Mouse (Mus musculus): Measurements from ENCODE around the gene Lpar1. TPM values are rescaled to one million over a fixed set of nuclear protein-coding genes. Genes with fewer than 3 reads are reported as not detected.

Lpar1 gene
- polyA plus RNA-seq (2012; ENCODE audit: insufficient read depth, low replicate concordance), result 0.09 and 0.67 TPM in 2 replicates

DNA sequence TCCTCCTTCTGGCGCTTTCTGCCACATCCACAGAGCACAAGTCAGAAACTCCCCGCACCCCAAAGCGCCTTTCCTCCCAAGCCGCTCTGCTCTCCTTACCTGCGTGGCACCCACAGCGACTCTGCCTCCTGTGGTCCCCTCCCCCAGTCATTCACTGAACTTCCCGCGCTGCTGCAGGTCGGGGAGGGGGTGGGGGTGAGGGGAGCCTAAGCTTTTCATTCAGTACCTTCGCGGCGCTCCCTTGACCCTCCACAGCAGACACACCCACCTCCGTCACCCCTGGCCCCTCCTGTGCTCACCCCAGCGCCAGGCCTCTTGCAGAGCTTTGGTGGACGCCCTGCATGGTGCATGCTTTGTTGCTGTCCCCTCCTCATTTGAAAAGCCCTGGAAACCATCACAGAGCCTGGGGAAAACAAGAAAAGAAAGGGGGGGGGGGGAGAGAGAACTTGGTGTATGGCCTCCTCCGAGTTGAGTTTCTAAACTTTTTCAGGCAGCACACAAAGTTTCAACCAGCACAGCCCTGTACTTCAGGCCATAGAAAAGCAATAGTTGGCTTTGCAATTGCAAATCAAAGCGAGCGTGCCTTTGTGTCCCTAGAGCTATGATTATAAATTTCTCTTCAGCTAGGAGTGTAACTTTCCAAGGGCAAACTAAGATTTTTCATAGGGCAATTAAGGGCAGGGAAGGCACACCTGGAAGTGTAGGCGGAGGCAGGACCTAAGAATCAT is at the start of gene Lpar1:
Gene Lpar1, minus strand, starts transcription at position 268 of the 728 bp plus-strand sequence.
- H3K4me3 ChIP-seq (replicated peaks), result peak within 1 kb of the TSS; percentile 93
- TF ChIP-seq FLI1 (IDR thresholded peaks at IDR 0.05; ENCODE audit: low read length), result no peak
- no peak for TF ChIP-seq GATA1 (IDR thresholded peaks at IDR 0.05; ENCODE audit: borderline replicate concordance, low read length)
- H3K27me3 ChIP-seq (replicated peaks), result peaks cover 33% of the 10 kb centered on the region

DNA sequence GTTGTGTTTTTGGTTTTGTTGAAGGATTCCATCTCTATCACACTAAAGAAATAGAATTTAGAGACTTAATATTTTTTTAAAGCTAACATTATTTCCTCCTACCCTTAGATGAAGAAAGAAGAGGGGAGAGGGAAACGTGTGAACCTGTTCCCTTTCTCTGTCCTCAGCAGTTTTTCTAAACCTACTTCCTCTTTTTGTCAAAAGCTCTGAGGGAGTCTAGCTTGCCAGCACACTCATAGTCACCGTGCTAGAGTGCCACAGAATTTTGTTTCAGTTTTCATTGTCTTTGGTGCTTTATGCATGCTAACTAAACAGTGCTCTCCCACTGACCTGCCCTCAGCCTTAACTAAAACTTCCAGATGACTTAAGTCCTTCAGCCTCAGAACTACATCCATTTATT is 32.2 kb upstream of the Lpar1 start:
- H3K4me3 ChIP-seq (replicated peaks), result peak overlapping the region; percentile 76
- H3K36me3 ChIP-seq (replicated peaks; ENCODE audit: low read length), result no peaks in the 10 kb centered on the region
- H3K27me3 ChIP-seq (replicated peaks), result no peaks in the 10 kb centered on the region
- no peaks in the 10 kb centered on the region for H3K9me3 ChIP-seq
- H3K4me1 ChIP-seq, result peaks cover 25% of the 10 kb centered on the region
- TF ChIP-seq FLI1 (IDR thresholded peaks at IDR 0.05; ENCODE audit: low read length), result no peak
- TF ChIP-seq GATA1 (IDR thresholded peaks at IDR 0.05; ENCODE audit: borderline replicate concordance, low read length), result no peak

More for the DNA sequence above, at the start of gene Lpar1:
- no peaks in the 10 kb centered on the region for H3K36me3 ChIP-seq (replicated peaks; ENCODE audit: low read length)
- peaks cover 15% of the 10 kb centered on the region for H3K4me1 ChIP-seq
- H3K9me3 ChIP-seq, result no peaks in the 10 kb centered on the region

DNA sequence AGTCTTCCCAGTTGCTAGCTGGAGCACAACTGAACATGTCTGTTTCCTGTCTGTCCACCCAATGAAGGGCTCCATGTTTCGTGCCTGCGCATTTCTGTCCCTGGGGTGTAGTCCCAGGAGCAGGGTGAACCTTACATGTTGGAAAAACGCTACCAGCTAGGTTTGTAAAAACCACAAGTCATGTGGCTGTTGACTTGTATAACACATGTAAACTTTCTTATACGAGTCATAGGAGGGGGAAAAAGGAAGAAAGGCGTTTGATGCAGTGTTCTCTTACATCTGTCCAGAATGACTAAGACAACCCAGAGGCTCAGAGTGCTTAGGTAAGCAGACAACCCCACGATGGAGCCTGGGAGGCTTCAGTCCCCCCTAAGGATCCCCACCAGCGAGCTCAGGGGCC is 27.5 kb upstream of the Lpar1 start:
- Histone ChIP-seq H3K27me3 (replicated peaks) (peaks cover 8% of the 10 kb centered on the region), H3K36me3 (replicated peaks; ENCODE audit: low read length) (no peaks in the 10 kb centered on the region), H3K9me3 (no peaks in the 10 kb centered on the region), H3K4me1 (peaks cover 20% of the 10 kb centered on the region), H3K4me3 (replicated peaks) (no peak overlapping the region)
- TF ChIP-seq GATA1 (IDR thresholded peaks at IDR 0.05; ENCODE audit: borderline replicate concordance, low read length) (no peak), FLI1 (IDR thresholded peaks at IDR 0.05; ENCODE audit: low read length) (no peak)

DNA sequence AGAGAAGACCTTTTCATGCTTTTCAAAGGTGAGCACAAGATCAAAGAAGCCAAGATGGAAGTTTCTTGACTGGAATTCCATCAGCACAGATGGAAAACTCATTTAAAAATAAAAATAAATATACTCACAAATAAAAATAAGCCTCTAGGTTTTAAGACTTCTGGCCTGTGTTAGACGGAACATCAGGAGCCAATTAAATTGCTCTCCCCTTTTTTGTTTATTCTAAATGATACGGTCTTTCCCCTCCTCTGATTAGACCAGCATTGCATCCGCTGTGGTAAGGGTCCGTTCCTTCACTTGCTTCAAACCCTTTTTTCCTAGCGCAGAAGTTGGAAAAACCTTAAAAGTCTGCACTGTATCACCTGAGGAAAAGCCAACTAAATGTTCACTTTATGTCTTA is 26.8 kb upstream of the Lpar1 start:
- H3K9me3 ChIP-seq, result no peaks in the 10 kb centered on the region
- H3K4me3 ChIP-seq (replicated peaks), result no peak overlapping the region
- H3K36me3 ChIP-seq (replicated peaks; ENCODE audit: low read length), result no peaks in the 10 kb centered on the region
- peaks cover 15% of the 10 kb centered on the region for H3K4me1 ChIP-seq
- no peak for TF ChIP-seq FLI1 (IDR thresholded peaks at IDR 0.05; ENCODE audit: low read length)
- no peak for TF ChIP-seq GATA1 (IDR thresholded peaks at IDR 0.05; ENCODE audit: borderline replicate concordance, low read length)
- peaks cover 12% of the 10 kb centered on the region for H3K27me3 ChIP-seq (replicated peaks)

DNA sequence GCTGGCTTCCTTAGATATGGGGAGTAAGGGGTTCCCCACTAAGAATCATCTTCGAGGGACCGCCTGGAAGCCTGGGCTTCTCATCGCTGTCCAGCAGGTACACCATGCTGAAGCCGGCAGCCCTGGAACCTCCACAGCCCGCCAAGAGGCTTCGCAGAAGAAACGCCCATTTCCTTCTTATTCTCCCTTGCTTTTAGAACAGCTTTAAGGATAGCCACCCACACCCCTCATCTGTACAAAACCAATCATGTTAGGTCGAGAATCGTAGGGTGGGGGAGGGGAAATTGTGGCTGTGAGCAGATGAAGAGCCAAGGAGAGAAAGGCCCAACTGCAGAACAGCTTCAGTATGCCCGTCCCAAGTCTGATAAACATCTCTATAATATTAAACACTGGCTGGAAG is 26.4 kb upstream of the Lpar1 start:
- Histone ChIP-seq H3K9me3 (no peaks in the 10 kb centered on the region), H3K4me1 (peaks cover 10% of the 10 kb centered on the region), H3K27me3 (replicated peaks) (peaks cover 12% of the 10 kb centered on the region), H3K4me3 (replicated peaks) (no peak overlapping the region), H3K36me3 (replicated peaks; ENCODE audit: low read length) (no peaks in the 10 kb centered on the region)
- TF ChIP-seq GATA1 (IDR thresholded peaks at IDR 0.05; ENCODE audit: borderline replicate concordance, low read length) (no peak), FLI1 (IDR thresholded peaks at IDR 0.05; ENCODE audit: low read length) (no peak)

DNA sequence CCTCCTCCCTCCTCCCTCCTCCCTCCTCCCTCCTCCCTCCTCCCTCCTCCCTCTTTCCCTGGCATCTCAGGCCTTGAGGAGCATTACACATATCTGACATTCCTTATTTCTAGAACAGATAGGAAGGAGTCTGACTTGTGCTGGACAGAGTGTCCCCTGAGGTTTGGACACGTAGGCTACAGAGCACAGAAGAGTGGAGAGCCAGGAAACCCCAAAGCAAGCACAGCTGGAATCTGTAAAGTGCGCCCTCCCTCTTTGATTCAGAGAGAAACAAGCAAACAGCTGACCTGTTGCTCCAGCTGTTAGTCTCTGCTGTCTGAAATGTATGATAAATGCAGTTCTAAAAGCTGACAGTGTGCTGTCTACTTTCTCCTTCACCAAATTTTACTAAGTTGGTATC is 24.8 kb upstream of the Lpar1 start:
- Histone ChIP-seq H3K4me3 (replicated peaks) (no peak overlapping the region), H3K36me3 (replicated peaks; ENCODE audit: low read length) (no peaks in the 10 kb centered on the region), H3K27me3 (replicated peaks) (peaks cover 12% of the 10 kb centered on the region), H3K4me1 (peaks cover 7% of the 10 kb centered on the region), H3K9me3 (no peaks in the 10 kb centered on the region)
- TF ChIP-seq FLI1 (IDR thresholded peaks at IDR 0.05; ENCODE audit: low read length) (no peak), GATA1 (IDR thresholded peaks at IDR 0.05; ENCODE audit: borderline replicate concordance, low read length) (no peak)

DNA sequence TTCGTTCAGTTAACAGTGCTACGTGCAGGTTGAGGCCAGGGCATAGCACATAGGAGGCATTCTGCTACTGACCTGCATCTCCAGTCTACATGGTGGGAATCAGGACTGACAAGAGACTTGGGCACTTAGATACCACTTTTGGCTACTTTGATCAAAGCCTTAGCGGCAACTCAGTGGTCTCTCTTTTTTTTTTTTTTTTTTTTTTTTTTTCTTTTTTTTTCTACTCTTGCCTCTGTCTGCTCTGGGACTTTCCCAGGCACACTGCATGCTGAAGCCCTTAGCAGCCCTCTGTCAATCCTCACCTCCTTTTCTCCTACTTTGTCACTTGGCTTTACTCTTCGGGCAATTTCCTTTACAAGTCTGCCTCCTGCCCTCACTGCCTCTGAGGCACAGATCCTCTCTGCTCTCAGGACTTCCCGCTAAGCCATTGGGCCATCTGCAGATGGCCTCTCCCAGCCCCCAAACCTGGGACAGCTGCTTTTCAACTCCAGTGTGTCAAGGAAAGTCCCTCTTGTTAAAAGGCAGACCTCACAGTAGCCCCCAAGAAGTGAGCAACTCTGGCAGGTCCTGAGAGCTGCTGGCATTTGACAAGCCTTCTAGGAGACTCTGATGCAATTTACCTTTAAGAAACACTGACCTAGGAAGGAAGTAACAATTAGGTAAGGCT is 23.8 kb upstream of the Lpar1 start:
- H3K4me3 ChIP-seq (replicated peaks), result no peak overlapping the region
- TF ChIP-seq FLI1 (IDR thresholded peaks at IDR 0.05; ENCODE audit: low read length) (no peak), GATA1 (IDR thresholded peaks at IDR 0.05; ENCODE audit: borderline replicate concordance, low read length) (no peak)
- H3K4me1 ChIP-seq, result peaks cover 7% of the 10 kb centered on the region
- H3K27me3 ChIP-seq (replicated peaks), result peaks cover 12% of the 10 kb centered on the region
- no peaks in the 10 kb centered on the region for H3K36me3 ChIP-seq (replicated peaks; ENCODE audit: low read length)
- no peaks in the 10 kb centered on the region for H3K9me3 ChIP-seq

DNA sequence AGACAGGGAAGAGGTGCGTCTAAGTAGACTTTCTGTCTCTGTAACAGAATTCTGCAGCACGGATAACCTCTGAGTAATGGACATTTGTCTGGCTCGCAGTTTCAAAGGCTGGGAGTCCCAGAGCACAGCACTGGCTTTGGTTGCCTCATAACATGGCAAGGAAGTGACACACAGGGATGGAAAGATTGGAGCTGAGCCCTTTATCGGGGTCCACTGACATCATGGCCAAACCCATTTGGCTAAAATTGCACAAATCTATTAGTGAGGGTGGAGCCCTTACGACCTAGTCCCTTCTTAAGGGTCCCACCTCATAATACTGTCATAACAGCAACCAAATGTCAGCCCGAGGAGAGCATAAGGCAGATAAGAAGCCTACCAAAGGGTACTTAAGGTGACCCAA is 22.1 kb upstream of the Lpar1 start:
- Histone ChIP-seq H3K36me3 (replicated peaks; ENCODE audit: low read length) (no peaks in the 10 kb centered on the region), H3K9me3 (no peaks in the 10 kb centered on the region), H3K4me3 (replicated peaks) (no peak overlapping the region), H3K27me3 (replicated peaks) (peaks cover 12% of the 10 kb centered on the region), H3K4me1 (no peaks in the 10 kb centered on the region; the same call in 1 of the 2 replicates)
- TF ChIP-seq FLI1 (IDR thresholded peaks at IDR 0.05; ENCODE audit: low read length), result no peak
- no peak for TF ChIP-seq GATA1 (IDR thresholded peaks at IDR 0.05; ENCODE audit: borderline replicate concordance, low read length)

DNA sequence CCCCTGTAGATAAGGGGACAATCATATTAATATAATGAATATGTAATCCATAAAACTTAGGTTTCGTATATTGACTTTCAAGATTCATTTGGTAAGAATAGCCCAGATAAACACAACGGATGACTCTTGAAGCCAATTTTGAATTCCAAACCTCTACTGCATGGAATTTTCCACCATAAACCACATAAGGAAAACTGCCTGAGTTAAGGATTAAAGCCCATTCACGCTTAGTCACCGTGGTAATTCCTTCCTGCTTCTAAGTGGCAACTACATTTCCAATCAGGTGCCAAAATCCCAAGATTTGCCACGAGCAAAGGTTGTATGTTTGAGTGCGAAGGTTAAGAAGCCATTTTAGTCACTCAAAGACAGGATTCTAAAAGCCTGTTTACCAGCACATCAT is 20.3 kb upstream of the Lpar1 start:
- Histone ChIP-seq H3K27me3 (replicated peaks) (peaks cover 12% of the 10 kb centered on the region), H3K4me1 (no peaks in the 10 kb centered on the region; the same call in 1 of the 2 replicates), H3K4me3 (replicated peaks) (no peak overlapping the region), H3K36me3 (replicated peaks; ENCODE audit: low read length) (no peaks in the 10 kb centered on the region), H3K9me3 (no peaks in the 10 kb centered on the region)
- TF ChIP-seq GATA1 (IDR thresholded peaks at IDR 0.05; ENCODE audit: borderline replicate concordance, low read length) (no peak), FLI1 (IDR thresholded peaks at IDR 0.05; ENCODE audit: low read length) (no peak)

DNA sequence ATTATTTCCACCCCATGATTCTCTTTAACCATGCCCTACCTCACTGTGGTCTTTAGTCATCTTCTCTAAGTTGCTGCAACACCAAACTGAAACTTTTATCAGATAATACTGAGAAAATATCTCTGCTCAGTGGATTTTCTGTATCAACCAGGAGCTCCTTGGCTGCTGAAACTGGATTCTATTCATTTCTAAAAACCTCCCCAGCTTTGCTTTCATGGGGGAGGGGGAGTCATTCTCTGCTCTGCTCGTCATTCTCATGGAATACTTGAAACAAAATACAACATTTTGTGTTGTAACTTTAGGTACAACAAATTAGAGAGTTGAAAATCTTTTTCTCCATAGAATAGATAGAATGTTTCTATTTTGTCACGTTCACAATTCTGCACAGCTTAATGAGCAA is 18.7 kb upstream of the Lpar1 start:
- H3K4me3 ChIP-seq (replicated peaks), result no peak overlapping the region
- H3K4me1 ChIP-seq, result peaks cover 4% of the 10 kb centered on the region
- 0 out of 2 replicates have a peak, but pooled peaks cover 4% of the 10 kb centered on the region for H3K9me3 ChIP-seq
- no peaks in the 10 kb centered on the region for H3K36me3 ChIP-seq (replicated peaks; ENCODE audit: low read length)
- H3K27me3 ChIP-seq (replicated peaks), result peaks cover 9% of the 10 kb centered on the region
- TF ChIP-seq FLI1 (IDR thresholded peaks at IDR 0.05; ENCODE audit: low read length) (no peak), GATA1 (IDR thresholded peaks at IDR 0.05; ENCODE audit: borderline replicate concordance, low read length) (no peak)

Data from megakaryocyte, embryonic 14.5 days (primary cell).